Mouse (Mus musculus): Measurements from ENCODE around the gene Exoc7.

Exoc7 gene

GRCm38 (mm10) chr11:116307019-116307725 lies at the start of gene Exoc7:
TSS of gene Exoc7 (minus strand) at chr11:116307233.
- DNase-seq (ENCODE audit: low read depth, low spot score) = no peak

GRCm38 (mm10) chr11:116354521-116354920 lies 47.5 kb upstream of the Exoc7 start:
- no peak for DNase-seq (ENCODE audit: low read depth, low spot score)

- DNase-seq (ENCODE audit: low read depth, low spot score) = no peak
These were observed 46.5 kb upstream of the Exoc7 start for GRCm38 (mm10) chr11:116353535-116353934.

- DNase-seq (ENCODE audit: low read depth, low spot score) = no peak
These were observed 44.3 kb upstream of the Exoc7 start for GRCm38 (mm10) chr11:116351294-116351693.

- no peak for DNase-seq (ENCODE audit: low read depth, low spot score)
These were observed 40.9 kb upstream of the Exoc7 start for GRCm38 (mm10) chr11:116347955-116348354.

GRCm38 (mm10) chr11:116347012-116347411 lies 40.0 kb upstream of the Exoc7 start:
- DNase-seq (ENCODE audit: low read depth, low spot score) = no peak

GRCm38 (mm10) chr11:116342069-116342791 lies 35.2 kb upstream of the Exoc7 start:
- DNase-seq (ENCODE audit: low read depth, low spot score) = no peak

GRCm38 (mm10) chr11:116337531-116337930 lies 30.5 kb upstream of the Exoc7 start:
- DNase-seq (ENCODE audit: low read depth, low spot score) = no peak

GRCm38 (mm10) chr11:116337000-116337399 lies 30.0 kb upstream of the Exoc7 start:
- DNase-seq (ENCODE audit: low read depth, low spot score) = no peak

GRCm38 (mm10) chr11:116336393-116336792 lies 29.4 kb upstream of the Exoc7 start:
- no peak for DNase-seq (ENCODE audit: low read depth, low spot score)

GRCm38 (mm10) chr11:116335244-116336036 lies 28.4 kb upstream of the Exoc7 start, which contains the start of gene Foxj1:
TSS of gene Foxj1 (minus strand) at chr11:116335399.
- DNase-seq (ENCODE audit: low read depth, low spot score) = peak; percentile 86

- DNase-seq (ENCODE audit: low read depth, low spot score) = no peak
These were observed 27.4 kb upstream of the Exoc7 start for GRCm38 (mm10) chr11:116334417-116334782.

GRCm38 (mm10) chr11:116333526-116334416 lies 26.7 kb upstream of the Exoc7 start:
- DNase-seq (ENCODE audit: low read depth, low spot score) = no peak

GRCm38 (mm10) chr11:116332983-116333270 lies 25.9 kb upstream of the Exoc7 start:
- DNase-seq (ENCODE audit: low read depth, low spot score) = no peak

- DNase-seq (ENCODE audit: low read depth, low spot score) = no peak
These were observed 25.4 kb upstream of the Exoc7 start for GRCm38 (mm10) chr11:116332232-116332982.

- DNase-seq (ENCODE audit: low read depth, low spot score) = no peak
These were observed 23.1 kb upstream of the Exoc7 start for GRCm38 (mm10) chr11:116330211-116330518.

- DNase-seq (ENCODE audit: low read depth, low spot score) = no peak
These were observed 22.5 kb upstream of the Exoc7 start for GRCm38 (mm10) chr11:116329314-116330210.

GRCm38 (mm10) chr11:116326963-116327603 lies 20.1 kb upstream of the Exoc7 start:
- no peak for DNase-seq (ENCODE audit: low read depth, low spot score)
